Mouse (Mus musculus) liver, embryonic 11.5 days (tissue): ENCODE measurements around the gene Trpm3. TPM values are rescaled to one million over a fixed set of nuclear protein-coding genes. Genes with fewer than 3 reads are reported as not detected.

Experiments used
- ATAC-seq: fragments of 200-750 bp; cut with Nextera tagmentation; replicated peaks from 2 replicates; pipeline ENCODE4 v1.8.0; 2017; ENCODE audit warnings: moderate number of reproducible peaks, mild to moderate bottlenecking, moderate TSS enrichment, moderate library complexity; ENCODE audit not compliant: low FRiP score
- DNase-seq: peaks from one replicate; pipeline ENCODE4 v3.0.0-alpha.2; 2017; ENCODE audit warnings: low spot score
- H3K27ac ChIP-seq: fragments of 300-500 bp; sonication (generic); 2 replicates; pipeline ENCODE4 v1.5.1; 2014; ENCODE audit warnings: mild to moderate bottlenecking, low read depth, low read length, control low read depth
- H3K27me3 ChIP-seq: fragments of 300-500 bp; sonication (generic); replicated peaks from 2 replicates; pipeline ENCODE4 v1.6.1; 2014; ENCODE audit warnings: low read length, mixed read lengths; ENCODE audit not compliant: control insufficient read depth, insufficient read depth
- H3K36me3 ChIP-seq: fragments of 300-500 bp; sonication (generic); 2 replicates; pipeline ENCODE4 v1.6.1; 2014; ENCODE audit warnings: mild to moderate bottlenecking, low read length, moderate library complexity, mixed read lengths; ENCODE audit not compliant: control insufficient read depth, insufficient read depth
- H3K4me1 ChIP-seq: fragments of 300-500 bp; sonication (generic); replicated peaks from 2 replicates; pipeline ENCODE4 v1.6.1; 2014; ENCODE audit warnings: low read length, mixed read lengths; ENCODE audit not compliant: control insufficient read depth, insufficient read depth
- H3K4me2 ChIP-seq: fragments of 300-500 bp; sonication (generic); 2 replicates; pipeline ENCODE4 v1.6.1; 2014; ENCODE audit warnings: mild to moderate bottlenecking, control low read depth, moderate library complexity
- H3K4me3 ChIP-seq: fragments of 300-500 bp; sonication (generic); 2 replicates; pipeline ENCODE4 v1.5.1; 2014; ENCODE audit warnings: low read depth, low read length, control low read depth
- H3K9ac ChIP-seq: fragments of 300-500 bp; sonication (generic); 2 replicates; pipeline ENCODE4 v1.6.1; 2014; ENCODE audit warnings: low read depth, low read length, control low read depth
- H3K9me3 ChIP-seq: fragments of 300-500 bp; sonication (generic); 2 replicates; pipeline ENCODE4 v1.6.1; 2016; ENCODE audit warnings: low read length, inconsistent platforms, mixed read lengths; ENCODE audit not compliant: control insufficient read depth
- whole genome bisulfite sequencing: fragments of 180-500 bp; shearing (Covaris S2); extraction: QIAGEN DNeasy Blood & Tissue Kit; methylation state at CpG from one replicate; pipeline ENCODE4 v1.1.7; 2014; 5-methylcytosine and 5-hydroxymethylcytosine counted together
- polyA plus RNA-seq: library from polyadenylated mRNA; unstranded; fragments of >200 nt; fragmentation: Nextera tagmentation; extraction: Ambion mirVana; gene quantifications from 2 replicates; pipeline ENCODE4 v1.2.1, GENCODE M21; 2014

Gene Trpm3
- 0.26 and 0.27 TPM in 2 replicates for polyA plus RNA-seq

DNA sequence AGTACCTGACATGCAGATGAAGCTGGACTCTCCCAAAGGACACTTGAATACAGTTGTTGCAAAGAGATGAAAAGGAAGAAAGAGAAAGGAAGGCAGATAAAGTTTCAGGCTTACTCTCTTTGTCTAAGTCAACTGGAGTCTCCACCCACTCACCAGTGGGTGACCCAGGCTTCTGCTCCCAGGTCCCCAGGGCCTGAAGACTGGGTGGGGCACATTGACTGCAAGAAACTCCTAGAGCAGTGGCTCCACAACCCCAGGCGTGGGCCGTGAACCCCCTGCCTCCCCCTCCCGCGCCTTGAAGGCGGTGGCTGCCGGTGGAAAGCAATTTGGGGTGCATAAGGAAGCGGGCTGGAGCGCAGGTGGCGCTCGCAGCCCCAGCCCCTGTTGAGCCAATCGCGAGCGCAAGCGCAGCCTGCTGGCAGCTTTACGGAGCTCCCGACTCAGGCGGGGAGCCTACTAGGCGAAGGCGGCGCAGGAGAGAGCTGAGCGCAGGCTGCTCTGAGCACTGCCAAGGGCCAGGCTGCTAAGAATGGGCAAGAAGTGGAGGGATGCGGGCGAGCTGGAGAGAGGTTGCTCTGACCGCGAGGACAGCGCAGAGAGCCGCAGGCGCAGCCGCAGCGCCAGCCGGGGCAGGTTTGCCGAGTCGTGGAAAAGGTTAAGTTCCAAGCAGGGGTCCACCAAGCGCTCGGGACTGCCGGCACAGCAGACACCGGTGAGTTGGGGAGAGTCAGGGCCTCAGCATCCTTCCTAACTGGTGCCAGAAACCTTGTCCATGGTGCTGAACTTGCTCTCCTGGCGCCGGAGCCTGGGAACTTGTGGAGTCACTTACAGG, at the start of gene Trpm3:
TSS of gene Trpm3 (plus strand) at position 457 of the 832 bp plus-strand sequence.
- Histone ChIP-seq H3K9ac (no peak within 1 kb of the TSS), H3K27me3 (no peaks in the 10 kb centered on the region; the same call in 1 of the 2 replicates), H3K27ac (no peak within 1 kb of the TSS), H3K4me1 (no peaks in the 10 kb centered on the region), H3K4me3 (no peak within 1 kb of the TSS), H3K36me3 (no peaks in the 10 kb centered on the region), H3K9me3 (no peaks in the 10 kb centered on the region), H3K4me2 (peak within 1 kb of the TSS; percentile 52)
- 0 out of 2 replicates have a peak, but pooled peaks have one; percentile 51 for ATAC-seq
- WGBS = 2% methylated on average over 39 of the region's 39 CpGs
- DNase-seq = peak; percentile 63

DNA sequence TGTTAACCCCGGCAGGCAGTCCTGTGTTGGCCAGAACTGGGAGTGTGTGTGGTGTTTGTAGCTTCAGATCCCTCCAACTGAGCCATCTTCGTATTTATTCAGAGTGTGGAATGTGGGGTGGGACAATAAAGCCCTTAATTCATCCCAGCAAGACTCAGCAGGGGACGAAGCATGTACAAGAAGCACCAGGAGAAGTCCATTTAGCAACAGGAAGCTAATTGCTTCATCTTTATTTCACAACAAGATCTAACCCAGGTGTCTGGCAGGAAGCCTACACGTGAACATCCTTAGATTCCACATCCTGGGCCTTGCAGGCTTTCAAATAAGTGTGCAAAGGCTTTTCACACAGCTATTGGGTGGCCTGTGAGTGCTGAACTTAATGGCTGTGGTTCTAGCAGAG, 38.3 kb upstream of the Trpm3 start:
- H3K9me3 ChIP-seq = no peaks in the 10 kb centered on the region
- no peak overlapping the region for H3K4me3 ChIP-seq
- H3K9ac ChIP-seq = no peak overlapping the region
- DNase-seq (no peak), ATAC-seq (no peak)
- no peaks in the 10 kb centered on the region for H3K27me3 ChIP-seq
- H3K4me2 ChIP-seq = no peak overlapping the region
- no peaks in the 10 kb centered on the region for H3K4me1 ChIP-seq
- H3K27ac ChIP-seq = no peak overlapping the region
- 60% methylated on average over 4 of the region's 4 CpGs for WGBS
- H3K36me3 ChIP-seq = no peaks in the 10 kb centered on the region

DNA sequence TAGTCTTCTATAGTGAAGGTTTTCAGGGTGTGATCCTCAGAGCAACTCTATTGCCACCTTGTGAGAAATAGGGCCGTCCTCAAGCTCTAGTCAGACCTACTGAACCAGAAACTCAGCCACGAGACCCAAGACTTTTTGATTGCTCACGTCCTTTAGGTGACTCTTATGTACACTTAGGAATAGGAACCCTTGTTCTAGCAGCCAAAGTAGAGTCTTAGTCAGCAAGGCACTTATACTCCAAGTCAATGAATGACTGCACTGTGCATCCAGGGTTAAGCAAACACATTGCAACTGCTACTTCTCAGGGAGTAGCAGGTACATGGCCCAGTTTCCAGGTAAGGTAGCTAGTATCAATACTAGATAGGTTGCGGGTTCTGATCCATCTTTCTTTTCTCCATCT, 35.0 kb upstream of the Trpm3 start:
- no peaks in the 10 kb centered on the region for H3K27me3 ChIP-seq
- WGBS = 78% methylated on average over 4 of the region's 4 CpGs

DNA sequence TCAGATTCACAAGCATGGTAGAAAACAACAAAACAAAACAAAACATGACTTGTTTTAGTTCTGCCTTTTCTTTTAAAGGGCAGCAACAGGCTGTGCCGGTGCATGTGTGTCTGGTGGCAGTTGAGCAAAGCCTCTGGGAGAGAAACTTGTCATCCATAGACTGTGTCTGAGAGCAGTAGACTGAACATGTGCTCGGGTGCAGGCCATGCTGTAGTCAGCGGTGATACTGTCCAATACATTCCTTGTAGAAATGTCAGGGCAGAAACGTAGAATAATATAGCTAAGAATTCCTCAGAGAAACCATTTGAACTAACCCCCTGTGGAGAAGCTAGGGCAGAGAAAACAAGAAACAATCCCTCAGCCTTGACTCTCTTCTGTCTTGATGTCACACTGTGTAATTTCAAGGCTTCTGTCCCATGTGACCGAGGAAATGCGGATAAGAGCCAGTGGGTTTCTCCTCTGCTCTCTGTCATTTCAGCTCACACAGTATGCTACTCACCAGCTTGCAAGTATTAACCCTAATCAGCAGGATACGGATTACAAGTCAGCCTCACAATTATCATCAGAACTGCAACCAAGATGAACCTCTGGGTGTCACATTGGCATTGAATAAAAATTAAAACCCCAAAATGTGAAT, 33.9 kb upstream of the Trpm3 start:
- no peak overlapping the region for H3K27ac ChIP-seq
- H3K9ac ChIP-seq = no peak overlapping the region
- no peak for DNase-seq
- 76% methylated on average over 7 of the region's 7 CpGs for WGBS
- H3K4me3 ChIP-seq = no peak overlapping the region
- H3K9me3 ChIP-seq = no peaks in the 10 kb centered on the region
- no peak for ATAC-seq
- no peaks in the 10 kb centered on the region for H3K27me3 ChIP-seq
- no peaks in the 10 kb centered on the region for H3K4me1 ChIP-seq
- no peak overlapping the region for H3K4me2 ChIP-seq
- no peaks in the 10 kb centered on the region for H3K36me3 ChIP-seq

More for the DNA sequence above, 35.0 kb upstream of the Trpm3 start:
- no peak for DNase-seq
- Histone ChIP-seq H3K36me3 (no peaks in the 10 kb centered on the region), H3K4me1 (no peaks in the 10 kb centered on the region), H3K9me3 (no peaks in the 10 kb centered on the region), H3K9ac (no peak overlapping the region), H3K4me3 (no peak overlapping the region), H3K27ac (no peak overlapping the region), H3K4me2 (no peak overlapping the region)
- no peak for ATAC-seq

DNA sequence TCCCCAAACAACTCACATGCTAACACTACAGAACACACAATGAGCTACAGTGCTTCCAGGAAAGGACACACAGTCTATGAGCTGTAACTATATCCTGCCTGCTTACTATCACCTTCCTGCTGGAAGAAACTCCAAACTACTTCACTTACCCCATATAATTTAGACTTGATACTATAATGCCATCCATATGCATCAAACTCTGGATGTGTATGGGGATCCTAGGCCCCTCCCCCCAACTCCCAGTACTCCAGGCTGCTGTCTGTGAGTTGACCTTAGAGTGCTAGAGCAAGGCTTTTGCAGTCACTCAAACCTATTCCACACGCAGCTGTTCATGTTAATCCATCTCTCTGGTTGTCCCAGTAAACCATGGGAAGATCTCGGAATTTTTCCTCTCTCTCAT, 33.2 kb upstream of the Trpm3 start:
- no peak for DNase-seq
- no peaks in the 10 kb centered on the region for H3K27me3 ChIP-seq
- H3K27ac ChIP-seq = no peak overlapping the region
- H3K4me3 ChIP-seq = no peak overlapping the region
- no peaks in the 10 kb centered on the region for H3K36me3 ChIP-seq
- no peaks in the 10 kb centered on the region for H3K9me3 ChIP-seq
- ATAC-seq = no peak
- no peaks in the 10 kb centered on the region for H3K4me1 ChIP-seq
- no peak overlapping the region for H3K9ac ChIP-seq
- 63% methylated on average over 2 of the region's 2 CpGs for WGBS
- no peak overlapping the region for H3K4me2 ChIP-seq

DNA sequence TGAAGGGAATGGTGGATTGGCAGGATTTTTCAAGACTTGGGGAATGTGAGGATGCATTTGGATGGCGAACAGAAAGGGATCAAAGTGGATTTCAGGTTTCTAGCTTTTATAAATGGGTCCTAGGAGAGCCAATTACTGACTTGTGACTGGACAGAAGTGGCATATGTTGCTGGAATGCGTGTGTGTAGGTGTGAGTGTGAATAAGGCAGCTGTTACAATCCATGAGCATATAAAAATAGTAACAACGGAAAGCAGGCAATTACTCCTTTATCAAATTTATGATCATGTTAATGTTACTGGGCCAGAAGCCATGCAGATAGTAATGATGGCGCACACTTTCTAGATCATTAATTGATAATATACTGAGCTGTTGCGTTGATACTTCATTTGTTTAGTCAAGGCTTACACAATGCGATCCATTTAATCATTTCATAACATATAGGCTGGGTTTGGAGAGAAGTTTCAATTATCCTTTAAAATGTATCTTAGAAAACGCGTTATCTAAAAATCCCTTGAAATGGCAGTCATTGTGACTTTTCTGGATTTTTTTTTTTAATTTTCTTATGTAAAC, 29.9 kb upstream of the Trpm3 start:
- Histone ChIP-seq H3K4me2 (no peak overlapping the region), H3K9me3 (no peaks in the 10 kb centered on the region), H3K9ac (no peak overlapping the region), H3K27ac (no peak overlapping the region), H3K27me3 (no peaks in the 10 kb centered on the region), H3K36me3 (no peaks in the 10 kb centered on the region), H3K4me3 (no peak overlapping the region), H3K4me1 (no peaks in the 10 kb centered on the region)
- 85% methylated on average over 8 of the region's 8 CpGs for WGBS
- ATAC-seq (no peak), DNase-seq (no peak)

DNA sequence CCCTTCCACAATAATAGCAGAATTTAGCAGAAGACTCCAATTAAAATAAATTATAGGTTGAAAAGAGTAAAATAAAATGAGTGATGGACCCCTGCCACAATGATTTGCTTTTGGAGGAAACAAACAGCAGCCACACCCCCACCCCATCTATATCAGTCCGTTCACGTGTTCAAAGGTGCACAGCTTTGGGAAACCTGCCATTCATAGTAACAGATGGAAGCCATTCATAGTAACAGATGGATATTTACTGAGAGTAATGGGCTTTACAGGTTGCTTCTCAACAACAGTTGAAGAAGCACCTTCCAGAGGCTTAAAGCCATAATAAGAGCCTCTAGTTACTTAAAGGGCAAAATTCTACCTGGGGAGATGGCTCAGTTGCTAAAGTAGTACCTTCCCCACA, 17.9 kb upstream of the Trpm3 start:
- Histone ChIP-seq H3K4me3 (no peak overlapping the region), H3K9me3 (no peaks in the 10 kb centered on the region), H3K4me1 (no peaks in the 10 kb centered on the region), H3K36me3 (no peaks in the 10 kb centered on the region), H3K27me3 (no peaks in the 10 kb centered on the region), H3K27ac (no peak overlapping the region), H3K4me2 (no peak overlapping the region), H3K9ac (no peak overlapping the region)
- 86% methylated on average over 2 of the region's 2 CpGs for WGBS
- ATAC-seq (no peak), DNase-seq (no peak)

DNA sequence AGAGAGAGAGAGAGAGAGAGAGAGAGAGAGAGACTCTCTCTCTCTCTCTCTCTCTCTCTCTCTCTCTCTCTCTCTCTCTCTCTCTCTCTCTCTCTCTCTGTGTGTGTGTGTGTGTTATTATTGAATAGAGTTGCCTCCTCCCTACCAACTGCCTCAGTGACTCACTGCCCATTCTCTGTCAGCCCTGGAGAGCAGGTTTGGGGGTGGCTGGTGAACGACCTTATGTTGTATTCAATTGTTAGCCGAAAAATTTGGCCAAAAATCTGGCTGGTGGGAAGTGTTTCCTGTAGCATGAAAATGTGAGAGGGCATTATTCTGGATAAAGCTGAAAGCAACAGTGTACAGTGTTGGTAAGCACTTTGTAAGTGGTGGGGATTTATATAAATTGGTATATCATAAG, 17.2 kb upstream of the Trpm3 start:
- no peaks in the 10 kb centered on the region for H3K27me3 ChIP-seq
- no peaks in the 10 kb centered on the region for H3K4me1 ChIP-seq
- no peak overlapping the region for H3K27ac ChIP-seq
- no peak for DNase-seq
- WGBS = 85% methylated on average over 2 of the region's 2 CpGs
- no peak for ATAC-seq
- H3K4me2 ChIP-seq = no peak overlapping the region
- H3K36me3 ChIP-seq = no peaks in the 10 kb centered on the region
- no peak overlapping the region for H3K4me3 ChIP-seq
- H3K9me3 ChIP-seq = no peaks in the 10 kb centered on the region
- no peak overlapping the region for H3K9ac ChIP-seq
